Mouse (Mus musculus): Measurements from ENCODE around the gene Baz2b.

DNA sequence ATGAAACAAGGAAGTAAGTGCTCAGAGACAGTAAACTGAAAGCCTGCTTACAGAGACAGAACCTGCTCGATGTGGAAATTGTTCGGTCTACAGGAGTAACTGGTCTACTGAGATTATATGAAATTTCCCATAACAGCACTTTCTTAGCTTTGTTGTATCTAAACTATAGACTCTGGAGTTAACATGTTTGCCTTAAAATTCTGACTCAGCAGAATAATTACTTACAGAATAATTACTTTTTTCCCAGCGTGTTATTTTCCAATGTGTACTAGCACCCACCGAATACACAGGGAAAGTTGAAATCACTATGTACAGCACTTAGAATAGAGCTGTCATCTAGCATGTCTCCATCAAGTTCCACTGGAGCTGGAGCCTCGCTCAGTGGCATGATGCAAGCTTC is 233.0 kb downstream of the Baz2b start:
- no peak for TF ChIP-seq POLR2A (IDR thresholded peaks at IDR 0.05; ENCODE audit: low read depth, low read length)
- TF ChIP-seq CTCF (IDR thresholded peaks at IDR 0.05; ENCODE audit: extremely low read depth, insufficient read depth, insufficient read length, insufficient replicate concordance): no peak
